In genomic region chr5:106044878-106045585, GRCm38 (mm10) we compare ENCODE assay signal across 19 mouse cellular contexts.
DNase-seq lines count a peak whose midpoint lies in the region; TF ChIP-seq lines count a peak whose summit lies in the region.
"Had no signal": no experiment of that assay in that cellular context is flagged by ENCODE, and none has a peak within 500 bp of the region (broad histone marks: within the 10 kb centered on the region; RNA-seq: fewer than 3 reads in every experiment).

No protein-coding gene starts in this region.

- H3K27ac ChIP-seq in cerebellum, adult 2 months (ENCODE audit: insufficient read depth, low read length), result peak overlapping the region; percentile 68
- H3K27ac ChIP-seq: embryonic facial prominence, embryonic 10.5 days; hindbrain, embryonic 14.5 days; left cerebral cortex, adult 2 months; liver, embryonic 12.5 days had no signal

- peak; percentile 9 for DNase-seq in layer of hippocampus, adult 9-11 months
- DNase-seq in layer of hippocampus, postnatal 36 days, result no peak
- peak; percentile 60 for DNase-seq in cerebellum, adult 11 months
- DNase-seq in cerebellum, adult 2 months, result peak; percentile 70 to 83
- DNase-seq in cerebellum, postnatal 36 days, result peak; percentile 55 to 66
- DNase-seq in testis, postnatal 10 days (ENCODE audit: low spot score), result no peak
- no peak for DNase-seq in adrenal gland, postnatal 14 days
- no peak for DNase-seq in frontal cortex, postnatal 14 days (ENCODE audit: low spot score in 2 of 2)
- DNase-seq: adrenal gland, adult 2 months; heart, adult 18-20 months; heart, postnatal 36 days; kidney, adult 8-10 months; kidney, postnatal 25 days; lung, embryonic 14.5 days; lung, postnatal 36 days had no signal

- peaks cover 18% of the 10 kb centered on the region for H3K4me1 ChIP-seq in cerebellum, adult 2 months (ENCODE audit: control insufficient read depth, insufficient read depth, low read length)
- H3K4me1 ChIP-seq: embryonic facial prominence, embryonic 10.5 days; liver, embryonic 12.5 days had no signal

- no peak overlapping the region for H3K4me3 ChIP-seq in cerebellum, adult 2 months (replicated peaks; ENCODE audit: insufficient read depth, low read depth, low read length)
- H3K4me3 ChIP-seq: embryonic facial prominence, embryonic 10.5 days; left cerebral cortex, adult 2 months; liver, embryonic 12.5 days had no signal

- TF ChIP-seq CTCF in cerebellum, adult 2 months (IDR thresholded peaks at IDR 0.05; ENCODE audit: borderline replicate concordance, insufficient read depth, low read depth, low read length), result no peak

- no peaks in the 10 kb centered on the region for H3K27me3 ChIP-seq in cerebellum, adult 2 months (ENCODE audit: control insufficient read depth, insufficient read depth, low read length)
- H3K27me3 ChIP-seq: liver, embryonic 12.5 days had no signal

- TF ChIP-seq POLR2A in cerebellum, adult 2 months (IDR thresholded peaks at IDR 0.05; ENCODE audit: borderline replicate concordance, insufficient read depth, low read length), result no peak

- WGBS in cerebellum, adult 2 months, result 13% methylated on average over 12 of the region's 12 CpGs

Comparison
In these comparisons a context has a peak if more than half of its experiments do, and no peak if none do; other contexts are left out.
1. DNase-seq: peak in layer of hippocampus, adult 9-11 months (single experiment), cerebellum, adult 11 months (single experiment), cerebellum, adult 2 months (2 of 2) and cerebellum, postnatal 36 days (2 of 2); none in layer of hippocampus, postnatal 36 days (0 of 2), testis, postnatal 10 days (single experiment), adrenal gland, postnatal 14 days (single experiment) and frontal cortex, postnatal 14 days (0 of 2).